Mouse (Mus musculus) embryonic facial prominence, embryonic 13.5 days (tissue): Measurements from ENCODE around the gene Ell. TPM values are rescaled to one million over a fixed set of nuclear protein-coding genes. Genes with fewer than 3 reads are reported as not detected.
"Not testable (repeated sequence)": the region's sequence is repeated elsewhere in the genome, so short reads cannot be mapped to it uniquely, and the experiment has no call there.

ENCODE experiments used
- ATAC-seq: fragments of 200-750 bp; cut with Nextera tagmentation; 2 replicates; pipeline ENCODE4 v1.8.0; 2017; ENCODE audit warnings: low read depth; ENCODE audit not compliant: insufficient number of reproducible peaks, insufficient read depth, low FRiP score, low TSS enrichment
- H3K27ac ChIP-seq: fragments of 300-500 bp; sonication (generic); 2 replicates; pipeline ENCODE4 v1.5.1; 2015; ENCODE audit warnings: moderate library complexity, mild to moderate bottlenecking, inconsistent platforms
- H3K27me3 ChIP-seq: fragments of 300-500 bp; sonication (generic); 2 replicates; pipeline ENCODE4 v1.6.1; 2015; ENCODE audit warnings: mild to moderate bottlenecking, inconsistent platforms
- H3K36me3 ChIP-seq: fragments of 300-500 bp; sonication (generic); 2 replicates; pipeline ENCODE4 v1.6.1; 2015; ENCODE audit warnings: mild to moderate bottlenecking, inconsistent platforms
- H3K4me1 ChIP-seq: fragments of 300-500 bp; sonication (generic); 2 replicates; pipeline ENCODE4 v1.6.1; 2015; ENCODE audit warnings: inconsistent platforms
- H3K4me2 ChIP-seq: fragments of 300-500 bp; sonication (generic); 2 replicates; pipeline ENCODE4 v1.6.1; 2015; ENCODE audit warnings: moderate library complexity, mild to moderate bottlenecking, inconsistent platforms
- H3K4me3 ChIP-seq: fragments of 300-500 bp; sonication (generic); 2 replicates; pipeline ENCODE4 v1.5.1; 2015; ENCODE audit warnings: mild to moderate bottlenecking, inconsistent platforms
- H3K9ac ChIP-seq: fragments of 300-500 bp; sonication (generic); 2 replicates; pipeline ENCODE4 v1.6.1; 2015; ENCODE audit warnings: mild to moderate bottlenecking, inconsistent platforms
- H3K9me3 ChIP-seq: fragments of 300-500 bp; sonication (generic); 2 replicates; pipeline ENCODE4 v1.6.1; 2016; ENCODE audit warnings: inconsistent platforms
- WGBS: fragments of 180-500 bp; shearing (Covaris S2); methylation state at CpG from one replicate; pipeline ENCODE4 v1.1.7; 2015; ENCODE audit warnings: mixed read lengths; 5-methylcytosine and 5-hydroxymethylcytosine counted together
- polyA plus RNA-seq: library from polyadenylated mRNA; unstranded; fragments of >200 nt; fragmentation: Nextera tagmentation; extraction: Ambion mirVana; gene quantifications from 2 replicates; pipeline ENCODE4 v1.2.1, GENCODE M21; 2015

Ell gene
- polyA plus RNA-seq, 1 experiment from 2014 or later: 20.6 TPM

GRCm38 (mm10) chr8:70510228-70510915 lies 28.9 kb upstream of the Ell start, which contains the start of gene Uba52:
Gene Uba52 (minus strand): TSS chr8:70510801.
- Histone ChIP-seq H3K36me3 (peaks cover 50% of the 10 kb centered on the region), H3K9ac (peak within 1 kb of the TSS; percentile 100), H3K4me3 (peak within 1 kb of the TSS; percentile 98), H3K4me2 (peak within 1 kb of the TSS; percentile 97), H3K4me1 (peaks cover 31% of the 10 kb centered on the region), H3K27ac (peak within 1 kb of the TSS; percentile 96), H3K9me3 (no peaks in the 10 kb centered on the region), H3K27me3 (no peaks in the 10 kb centered on the region)
- WGBS: under 1% methylated on average over 74 of the region's 74 CpGs
- ATAC-seq: peak; percentile 75

- Histone ChIP-seq H3K9ac (peak overlapping the region; percentile 100; the same call in 1 of the 2 replicates), H3K4me3 (peak overlapping the region; percentile 98), H3K36me3 (peaks cover 53% of the 10 kb centered on the region), H3K4me1 (peaks cover 24% of the 10 kb centered on the region), H3K4me2 (peak overlapping the region; percentile 97)
- H3K27me3 ChIP-seq, H3K9me3 ChIP-seq, ATAC-seq, H3K27ac ChIP-seq: not testable (repeated sequence)
- 87% methylated on average over 6 of the region's 6 CpGs for WGBS
Measured at GRCm38 (mm10) chr8:70511174-70511573, 28.1 kb upstream of the Ell start.

GRCm38 (mm10) chr8:70511770-70512169 lies 27.5 kb upstream of the Ell start:
- Histone ChIP-seq H3K27me3 (no peaks in the 10 kb centered on the region), H3K4me2 (0 out of 2 replicates have a peak overlapping the region, but pooled peaks have one; percentile 97), H3K9me3 (no peaks in the 10 kb centered on the region), H3K9ac (no peak overlapping the region), H3K27ac (no peak overlapping the region), H3K36me3 (peaks cover 59% of the 10 kb centered on the region), H3K4me3 (no peak overlapping the region; the same call in 1 of the 2 replicates), H3K4me1 (peaks cover 24% of the 10 kb centered on the region)
- 93% methylated on average over 2 of the region's 2 CpGs for WGBS
- no peak for ATAC-seq

GRCm38 (mm10) chr8:70512253-70512903 lies 26.9 kb upstream of the Ell start:
- no peak for ATAC-seq
- WGBS: 94% methylated on average over 11 of the region's 11 CpGs
- no peaks in the 10 kb centered on the region for H3K27me3 ChIP-seq

GRCm38 (mm10) chr8:70513441-70513840 lies 25.8 kb upstream of the Ell start:
- Histone ChIP-seq H3K4me3 (no peak overlapping the region), H3K27ac (no peak overlapping the region), H3K4me2 (no peak overlapping the region), H3K27me3 (no peaks in the 10 kb centered on the region), H3K9me3 (no peaks in the 10 kb centered on the region), H3K36me3 (peaks cover 53% of the 10 kb centered on the region), H3K4me1 (peaks cover 18% of the 10 kb centered on the region), H3K9ac (0 out of 2 replicates have a peak overlapping the region, but pooled peaks have one; percentile 40)
- 69% methylated on average over 2 of the region's 2 CpGs for WGBS
- no peak for ATAC-seq

More at GRCm38 (mm10) chr8:70512253-70512903, 26.9 kb upstream of the Ell start:
- no peak overlapping the region for H3K4me3 ChIP-seq
- no peak overlapping the region for H3K27ac ChIP-seq
- H3K9me3 ChIP-seq: no peaks in the 10 kb centered on the region
- no peak overlapping the region for H3K4me2 ChIP-seq
- peaks cover 22% of the 10 kb centered on the region for H3K4me1 ChIP-seq
- H3K36me3 ChIP-seq: peaks cover 54% of the 10 kb centered on the region
- H3K9ac ChIP-seq: no peak overlapping the region

GRCm38 (mm10) chr8:70517940-70518643 lies 21.2 kb upstream of the Ell start:
- peak overlapping the region; percentile 33; the same call in 1 of the 2 replicates for H3K27ac ChIP-seq
- ATAC-seq: no peak
- no peak overlapping the region for H3K4me3 ChIP-seq
- no peak overlapping the region for H3K9ac ChIP-seq
- peaks cover 8% of the 10 kb centered on the region for H3K4me1 ChIP-seq
- H3K4me2 ChIP-seq: no peak overlapping the region
- H3K27me3 ChIP-seq: no peaks in the 10 kb centered on the region
- H3K9me3 ChIP-seq: no peaks in the 10 kb centered on the region
- WGBS: 56% methylated on average over 10 of the region's 10 CpGs
- peaks cover 41% of the 10 kb centered on the region for H3K36me3 ChIP-seq

GRCm38 (mm10) chr8:70519043-70519442 lies 20.2 kb upstream of the Ell start:
- Histone ChIP-seq H3K9me3 (no peaks in the 10 kb centered on the region), H3K9ac (no peak overlapping the region), H3K36me3 (peaks cover 33% of the 10 kb centered on the region), H3K4me2 (no peak overlapping the region), H3K4me3 (no peak overlapping the region), H3K4me1 (peaks cover 12% of the 10 kb centered on the region), H3K27ac (no peak overlapping the region), H3K27me3 (no peaks in the 10 kb centered on the region)
- WGBS: 90% methylated on average over 6 of the region's 6 CpGs
- ATAC-seq: no peak

GRCm38 (mm10) chr8:70519606-70520005 lies 19.7 kb upstream of the Ell start:
- Histone ChIP-seq H3K9ac (no peak overlapping the region), H3K4me3 (no peak overlapping the region), H3K9me3 (no peaks in the 10 kb centered on the region), H3K27ac (no peak overlapping the region), H3K36me3 (peaks cover 28% of the 10 kb centered on the region), H3K27me3 (no peaks in the 10 kb centered on the region), H3K4me2 (no peak overlapping the region), H3K4me1 (peaks cover 12% of the 10 kb centered on the region)
- WGBS: 71% methylated on average over 2 of the region's 2 CpGs
- ATAC-seq: no peak

GRCm38 (mm10) chr8:70522592-70523403 lies 16.5 kb upstream of the Ell start:
- peak overlapping the region; percentile 86 for H3K27ac ChIP-seq
- no peaks in the 10 kb centered on the region for H3K9me3 ChIP-seq
- H3K36me3 ChIP-seq: peaks cover 13% of the 10 kb centered on the region; the same call in 1 of the 2 replicates
- peak overlapping the region; percentile 85 for H3K9ac ChIP-seq
- peak overlapping the region; percentile 81 for H3K4me3 ChIP-seq
- peaks cover 22% of the 10 kb centered on the region for H3K4me1 ChIP-seq
- no peaks in the 10 kb centered on the region for H3K27me3 ChIP-seq
- ATAC-seq: peak; percentile 84
- H3K4me2 ChIP-seq: peak overlapping the region; percentile 77
- WGBS: under 1% methylated on average over 51 of the region's 51 CpGs

- peaks cover 35% of the 10 kb centered on the region for H3K4me1 ChIP-seq
- peak overlapping the region; percentile 65 for H3K4me2 ChIP-seq
- 2% methylated on average over 8 of the region's 8 CpGs for WGBS
- H3K36me3 ChIP-seq: peaks cover 30% of the 10 kb centered on the region
- no peak for ATAC-seq
- H3K27ac ChIP-seq: peak overlapping the region; percentile 84
- H3K27me3 ChIP-seq: no peaks in the 10 kb centered on the region
- peak overlapping the region; percentile 62 for H3K4me3 ChIP-seq
- H3K9ac ChIP-seq: peak overlapping the region; percentile 95
- no peaks in the 10 kb centered on the region for H3K9me3 ChIP-seq
Measured at GRCm38 (mm10) chr8:70527111-70527511, 12.1 kb upstream of the Ell start.
